Mouse (Mus musculus): ENCODE results near the gene Eif4a1.
A peak's percentile ranks its signal among the peaks of the same experiment; 100 is the strongest.
"Not testable (repeated sequence)": the region's sequence is repeated elsewhere in the genome, so short reads cannot be mapped to it uniquely, and the experiment has no call there.

Eif4a1 gene

GRCm38 (mm10) chr11:69672211-69672706 lies at the start of gene Eif4a1:
Gene Eif4a1 (minus strand): TSS chr11:69672423.
- DNase-seq (ENCODE audit: inconsistent ontology term): peak; percentile 99

DNA sequence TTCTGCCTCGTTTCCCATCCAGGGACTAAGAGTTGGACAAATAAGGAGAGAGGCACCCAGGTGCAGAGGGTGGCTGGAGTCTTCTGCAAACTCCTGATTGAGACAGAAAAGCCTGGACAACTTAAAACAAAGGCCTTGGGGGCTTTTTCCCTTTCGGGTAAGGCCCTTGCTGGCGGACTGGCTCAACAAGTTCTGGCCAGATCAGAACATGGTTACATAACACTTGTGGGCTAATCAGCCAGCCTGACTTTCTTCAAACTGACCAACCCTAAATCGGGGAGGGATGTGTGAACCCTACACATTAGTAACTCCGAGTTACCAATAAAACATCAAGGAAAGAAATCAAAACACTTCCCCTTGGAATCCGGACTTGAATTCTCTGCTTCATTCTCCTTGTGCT lies 48.6 kb upstream of the Eif4a1 start:
- no peak for DNase-seq (ENCODE audit: inconsistent ontology term)

DNA sequence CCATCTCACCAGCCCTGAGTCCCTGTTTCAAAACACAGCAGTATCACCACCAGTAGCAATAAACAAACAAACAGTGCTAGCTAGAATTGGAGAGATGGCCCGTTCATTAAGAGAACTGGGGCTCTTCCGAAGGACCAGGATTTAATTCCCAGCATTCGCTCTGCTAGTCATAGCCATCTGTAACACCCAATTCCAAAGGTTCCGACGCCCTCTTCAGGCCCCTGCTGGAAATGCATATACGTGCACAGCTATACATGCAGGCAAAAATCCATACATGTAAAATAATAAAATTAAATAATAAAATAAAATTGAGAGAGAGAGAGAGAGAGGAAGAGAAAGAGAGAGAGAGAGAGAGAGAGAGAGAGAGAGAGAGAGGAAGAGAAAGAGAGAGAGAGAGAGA lies 47.2 kb upstream of the Eif4a1 start:
- no peak for DNase-seq (ENCODE audit: inconsistent ontology term)

DNA sequence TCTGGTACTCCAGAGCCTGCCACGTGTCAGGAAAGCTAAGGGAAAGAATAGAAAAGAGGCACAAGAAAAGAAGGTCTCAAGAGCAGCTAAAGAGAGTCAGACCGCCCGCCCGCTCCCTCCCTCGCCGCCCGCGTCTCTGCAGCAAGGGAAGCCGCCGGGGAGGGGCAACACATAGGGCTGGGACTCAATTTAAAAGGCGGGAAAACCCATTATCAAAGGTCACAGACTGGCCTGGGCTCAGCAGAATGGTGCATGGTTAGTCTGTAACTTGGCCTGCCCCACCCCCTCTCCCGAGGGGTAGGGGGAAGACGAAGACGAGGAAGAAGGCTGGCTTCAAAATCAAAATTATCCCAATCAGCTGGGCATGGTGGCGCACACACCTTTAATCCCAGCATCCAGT lies 46.4 kb upstream of the Eif4a1 start:
- DNase-seq (ENCODE audit: inconsistent ontology term): no peak

DNA sequence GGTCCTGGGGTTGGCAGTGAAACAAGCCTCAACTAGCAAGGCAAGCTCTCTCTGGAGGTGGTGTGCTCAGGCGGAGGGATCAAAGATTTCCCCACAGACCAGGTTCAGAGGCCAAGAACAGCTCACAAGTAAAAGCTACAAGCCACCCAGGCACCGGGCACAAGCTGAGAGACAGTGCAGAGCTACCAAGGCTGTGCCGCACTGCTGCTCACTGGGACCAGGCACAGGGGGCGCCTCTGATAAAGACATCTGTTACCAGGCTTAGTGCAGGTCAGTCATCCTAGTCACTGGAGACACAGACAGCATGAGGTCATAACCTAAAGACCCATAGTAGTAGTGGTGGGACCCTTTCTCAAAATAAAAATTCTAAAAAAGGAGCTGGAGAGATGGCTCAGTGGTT lies 44.7 kb upstream of the Eif4a1 start:
- DNase-seq (ENCODE audit: inconsistent ontology term): no peak

GRCm38 (mm10) chr11:69715929-69716328 lies 43.7 kb upstream of the Eif4a1 start:
- DNase-seq (ENCODE audit: inconsistent ontology term): peak; percentile 27

- no peak for DNase-seq (ENCODE audit: inconsistent ontology term)
Observed at GRCm38 (mm10) chr11:69715482-69715881, 43.3 kb upstream of the Eif4a1 start.

- DNase-seq (ENCODE audit: inconsistent ontology term): no peak
Observed at GRCm38 (mm10) chr11:69714636-69715329, 42.6 kb upstream of the Eif4a1 start.

- no peak for DNase-seq (ENCODE audit: inconsistent ontology term)
Observed at GRCm38 (mm10) chr11:69712954-69713672, 40.9 kb upstream of the Eif4a1 start.

DNA sequence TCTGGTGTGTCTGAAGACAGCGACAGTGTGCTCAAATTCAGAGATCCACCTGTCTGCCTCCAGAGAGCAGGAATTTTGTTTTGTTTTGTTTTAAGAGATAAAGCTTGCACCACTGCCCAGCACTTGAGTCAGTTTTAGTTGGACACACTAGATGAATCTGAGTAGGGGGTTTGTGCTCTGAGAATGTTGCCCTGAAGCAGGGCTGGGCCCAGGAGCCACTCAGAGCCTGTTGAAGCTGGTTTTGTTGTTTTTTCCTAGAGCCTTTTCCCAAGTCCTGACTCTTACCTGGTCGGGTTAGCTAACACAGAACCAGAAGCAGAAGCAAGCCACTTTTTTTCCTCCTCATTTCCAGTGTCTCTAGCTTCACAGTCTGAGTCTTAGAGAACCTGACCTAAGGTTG lies 38.9 kb upstream of the Eif4a1 start:
- no peak for DNase-seq (ENCODE audit: inconsistent ontology term)

- DNase-seq (ENCODE audit: inconsistent ontology term): no peak
Observed at GRCm38 (mm10) chr11:69710470-69710869, 38.2 kb upstream of the Eif4a1 start.

DNA sequence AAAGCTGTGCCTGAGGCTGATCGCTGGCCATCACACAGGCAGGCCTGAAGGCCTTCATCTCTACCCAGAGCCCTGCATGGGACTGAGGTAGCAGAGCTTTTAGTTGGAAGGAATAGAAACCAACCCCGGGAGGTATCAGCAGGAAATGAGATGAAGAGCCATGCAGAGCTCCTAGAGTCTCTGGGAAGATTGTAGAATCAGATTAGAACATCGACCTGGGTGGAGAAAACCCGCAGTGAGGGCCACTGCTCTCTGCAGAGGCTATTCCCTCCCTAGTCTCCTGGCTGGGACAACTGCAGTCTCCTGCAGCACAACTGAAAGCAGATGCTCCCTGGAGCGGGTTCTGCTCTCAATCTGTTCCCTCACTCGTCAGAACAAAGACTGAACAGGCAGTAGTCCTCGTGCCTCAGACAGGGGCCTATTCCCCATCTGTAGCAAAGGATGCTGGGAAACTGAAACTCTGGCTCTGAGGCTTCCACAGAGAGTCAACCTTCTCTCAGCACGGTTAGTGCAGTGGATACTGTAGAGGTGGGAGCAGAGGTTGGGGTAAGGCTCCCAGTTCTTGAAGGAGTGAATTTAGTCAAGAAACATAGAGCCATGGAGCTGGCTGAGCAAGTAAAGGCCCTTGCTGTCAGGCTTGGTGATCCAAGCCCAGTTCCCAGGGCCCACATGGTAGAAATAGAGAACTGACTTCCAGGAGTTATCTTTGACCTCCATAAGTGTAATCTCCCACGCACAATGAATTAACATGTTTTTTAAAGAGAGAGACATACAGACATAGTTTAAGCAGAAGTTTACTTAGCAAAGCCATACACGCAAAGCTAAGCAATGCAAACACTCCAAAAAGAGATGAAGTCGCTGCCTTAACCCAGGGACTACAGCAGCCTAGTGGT lies 37.6 kb upstream of the Eif4a1 start:
- DNase-seq (ENCODE audit: inconsistent ontology term): no peak

DNA sequence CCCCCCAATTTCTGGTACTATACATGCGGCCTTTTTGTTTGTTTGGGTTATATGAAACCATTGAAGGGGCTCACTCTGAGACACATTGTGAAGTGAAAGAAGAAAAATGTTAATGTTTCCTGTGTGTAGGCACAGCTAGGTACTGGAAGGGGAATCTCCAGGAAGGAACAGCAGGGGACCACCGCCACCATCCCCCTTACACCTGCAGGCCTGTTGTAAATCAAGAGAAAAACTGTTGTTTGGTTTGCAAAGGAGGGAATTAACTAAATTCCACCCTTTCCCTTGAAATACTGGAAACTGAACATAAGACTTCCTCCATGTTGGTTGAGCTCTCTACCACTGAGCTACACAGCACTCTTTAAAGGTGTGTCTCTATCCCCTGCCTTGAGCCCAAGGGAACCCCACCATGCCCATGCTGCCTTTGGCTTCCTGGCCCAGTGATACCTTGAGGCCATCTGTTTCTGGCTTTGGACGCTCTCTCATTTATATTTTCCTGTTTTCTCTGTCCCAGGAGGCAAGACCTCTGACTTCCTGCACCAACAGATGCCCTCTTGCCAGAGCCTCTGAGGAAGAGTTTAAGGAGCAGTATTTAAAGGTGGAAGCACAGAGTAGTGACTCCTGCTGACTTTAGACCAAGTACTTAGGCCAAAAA lies 36.5 kb upstream of the Eif4a1 start:
- no peak for DNase-seq (ENCODE audit: inconsistent ontology term)

DNA sequence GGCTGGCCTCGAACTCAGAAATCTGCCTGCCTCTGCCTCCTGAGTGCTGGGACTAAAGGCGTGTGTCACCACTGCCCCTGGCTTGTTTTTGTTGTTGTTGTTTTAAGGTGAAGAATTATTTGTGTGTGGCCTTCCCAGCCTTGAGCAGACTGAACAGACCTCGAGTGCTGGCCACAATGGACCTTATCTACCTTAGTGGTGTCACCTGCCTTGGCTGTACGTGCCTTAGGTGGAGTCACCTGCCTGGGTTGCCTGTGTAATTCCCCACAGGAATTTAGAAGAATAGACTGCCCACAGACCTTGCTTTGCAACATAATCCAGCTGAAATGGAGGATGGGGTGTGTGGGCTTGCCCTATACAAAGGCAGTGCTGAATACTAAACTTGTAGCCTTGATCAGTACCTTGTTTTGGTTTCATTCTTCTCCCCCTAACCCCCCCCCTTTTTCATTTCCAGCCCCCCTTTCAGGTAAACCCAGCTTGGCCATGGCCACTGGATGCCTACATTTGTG lies 35.7 kb upstream of the Eif4a1 start:
- no peak for DNase-seq (ENCODE audit: inconsistent ontology term)

GRCm38 (mm10) chr11:69707480-69707847 lies 35.2 kb upstream of the Eif4a1 start:
- DNase-seq (ENCODE audit: inconsistent ontology term): no peak

- DNase-seq (ENCODE audit: inconsistent ontology term): peak; percentile 87
Observed at GRCm38 (mm10) chr11:69706775-69707479, 34.7 kb upstream of the Eif4a1 start.

GRCm38 (mm10) chr11:69704613-69705010 lies 32.4 kb upstream of the Eif4a1 start:
- no peak for DNase-seq (ENCODE audit: inconsistent ontology term)

GRCm38 (mm10) chr11:69703814-69704612 lies 31.8 kb upstream of the Eif4a1 start:
- no peak for DNase-seq (ENCODE audit: inconsistent ontology term)

GRCm38 (mm10) chr11:69703381-69703780 lies 31.2 kb upstream of the Eif4a1 start:
- not testable (repeated sequence) for DNase-seq (ENCODE audit: inconsistent ontology term)

DNA sequence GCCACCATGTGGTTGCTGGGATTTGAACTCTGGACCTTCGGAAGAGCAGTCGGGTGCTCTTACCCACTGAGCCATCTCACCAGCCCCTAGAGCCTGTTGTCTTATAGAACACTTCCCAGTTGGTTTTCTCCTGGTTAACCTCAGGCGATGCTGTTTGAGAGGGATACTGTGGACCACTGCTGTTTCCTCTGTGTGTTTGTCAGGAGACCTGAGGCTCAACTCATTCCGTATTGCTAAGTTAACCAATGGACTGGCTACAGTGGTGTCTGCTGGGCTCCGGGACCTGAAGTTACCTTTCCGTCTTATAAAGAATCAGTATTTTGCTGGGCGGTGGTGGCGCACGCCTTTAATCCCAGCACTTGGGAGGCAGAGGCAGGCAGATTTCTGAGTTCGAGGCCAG lies 30.7 kb upstream of the Eif4a1 start:
- DNase-seq (ENCODE audit: inconsistent ontology term): not testable (repeated sequence)

Measured in Muller cell, postnatal 12 days (primary cell).